In the genomic region with DNA sequence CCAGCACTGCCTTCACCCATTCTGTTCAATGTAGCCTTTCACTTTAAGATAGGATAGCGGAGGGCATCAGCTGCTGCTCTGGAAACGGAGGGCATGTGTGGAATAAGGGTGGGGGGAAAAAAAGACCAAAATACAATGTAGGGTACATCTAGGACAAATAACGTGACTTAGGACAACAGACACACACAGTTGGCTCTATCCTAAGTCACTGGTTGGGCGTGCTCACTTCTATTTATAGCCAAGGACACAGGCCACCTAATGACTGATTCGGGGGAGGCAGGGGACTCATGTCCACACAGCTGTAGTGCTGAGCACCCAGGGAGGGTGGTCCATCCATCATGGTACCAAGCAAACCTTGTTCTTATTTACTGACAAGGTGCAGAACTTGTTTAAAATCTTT, we compare ENCODE assay signal across 23 mouse cellular contexts. TPM values are rescaled to one million over a fixed set of nuclear protein-coding genes. Genes with fewer than 3 reads are reported as not detected.
DNase-seq lines count a peak whose midpoint lies in the region; ATAC-seq and TF ChIP-seq lines count a peak whose summit lies in the region.
"Had no signal": no experiment of that assay in that cellular context is flagged by ENCODE, and none has a peak within 500 bp of the region (broad histone marks: within the 10 kb centered on the region; RNA-seq: fewer than 3 reads in every experiment).

No protein-coding gene starts in this region.

- no peaks in the 10 kb centered on the region for H3K27me3 ChIP-seq in limb, embryonic 12.5 days
- no peaks in the 10 kb centered on the region for H3K27me3 ChIP-seq in limb, embryonic 10.5 days (ENCODE audit: low read depth, poor library complexity, severe bottlenecking)
- H3K27me3 ChIP-seq in heart, embryonic 15.5 days = no peaks in the 10 kb centered on the region
- no peaks in the 10 kb centered on the region for H3K27me3 ChIP-seq in intestine, postnatal 0 days (replicated peaks; ENCODE audit: control insufficient read depth, insufficient read depth, low read length)
- H3K27me3 ChIP-seq: embryonic facial prominence, embryonic 13.5 days; liver, embryonic 13.5 days; midbrain, embryonic 15.5 days; neural tube, embryonic 15.5 days had no signal

- WGBS in limb, embryonic 12.5 days = 86% methylated on average over 5 of the region's 5 CpGs
- WGBS in limb, embryonic 10.5 days = 91% methylated on average over 5 of the region's 5 CpGs
- WGBS in heart, embryonic 15.5 days = 47% methylated on average over 5 of the region's 5 CpGs
- WGBS in intestine, postnatal 0 days = 77% methylated on average over 5 of the region's 5 CpGs

- H3K4me1 ChIP-seq in limb, embryonic 12.5 days (replicated peaks) = peaks cover 19% of the 10 kb centered on the region
- peaks cover 33% of the 10 kb centered on the region for H3K4me1 ChIP-seq in limb, embryonic 10.5 days
- peaks cover 29% of the 10 kb centered on the region for H3K4me1 ChIP-seq in heart, embryonic 15.5 days (replicated peaks)
- no peaks in the 10 kb centered on the region for H3K4me1 ChIP-seq in intestine, postnatal 0 days (replicated peaks; ENCODE audit: control insufficient read depth, insufficient read depth, low read length)
- H3K4me1 ChIP-seq: liver, embryonic 13.5 days had no signal

- H3K4me2 ChIP-seq in limb, embryonic 12.5 days = no peak overlapping the region
- no peak overlapping the region for H3K4me2 ChIP-seq in heart, embryonic 15.5 days
- H3K4me2 ChIP-seq in intestine, postnatal 0 days (replicated peaks; ENCODE audit: low read depth) = no peak overlapping the region
- H3K4me2 ChIP-seq: embryonic facial prominence, embryonic 13.5 days; hindbrain, embryonic 14.5 days; liver, embryonic 13.5 days; midbrain, embryonic 15.5 days; neural tube, embryonic 15.5 days had no signal

- ATAC-seq in limb, embryonic 12.5 days (ENCODE audit: insufficient number of reproducible peaks, insufficient read depth, low FRiP score, low TSS enrichment, low read depth) = no peak
- ATAC-seq in heart, embryonic 15.5 days (replicated peaks; ENCODE audit: insufficient number of reproducible peaks, insufficient read depth, low FRiP score, low read depth) = peak; percentile 73
- no peak for ATAC-seq in intestine, postnatal 0 days
- ATAC-seq: forebrain, postnatal 0 days; lung, postnatal 0 days; midbrain, embryonic 15.5 days had no signal

- H3K9me3 ChIP-seq in limb, embryonic 12.5 days = no peaks in the 10 kb centered on the region
- H3K9me3 ChIP-seq in limb, embryonic 10.5 days (replicated peaks) = no peaks in the 10 kb centered on the region
- H3K9me3 ChIP-seq in heart, embryonic 15.5 days (replicated peaks) = no peaks in the 10 kb centered on the region
- H3K9me3 ChIP-seq in intestine, postnatal 0 days (ENCODE audit: control insufficient read depth) = no peaks in the 10 kb centered on the region
- H3K9me3 ChIP-seq: midbrain, embryonic 15.5 days; neural tube, embryonic 15.5 days had no signal

- H3K4me3 ChIP-seq in limb, embryonic 12.5 days (replicated peaks) = no peak overlapping the region
- H3K4me3 ChIP-seq in limb, embryonic 10.5 days = no peak overlapping the region
- no peak overlapping the region for H3K4me3 ChIP-seq in heart, embryonic 15.5 days
- H3K4me3 ChIP-seq in intestine, postnatal 0 days (ENCODE audit: low read depth, low read length) = no peak overlapping the region
- H3K4me3 ChIP-seq: embryonic facial prominence, embryonic 13.5 days; left cerebral cortex, adult 2 months; liver, embryonic 13.5 days; midbrain, embryonic 15.5 days; myocyte; neural tube, embryonic 15.5 days had no signal

- peaks cover 31% of the 10 kb centered on the region for H3K36me3 ChIP-seq in limb, embryonic 12.5 days
- H3K36me3 ChIP-seq in limb, embryonic 10.5 days = peaks cover 48% of the 10 kb centered on the region
- no peaks in the 10 kb centered on the region for H3K36me3 ChIP-seq in heart, embryonic 15.5 days
- H3K36me3 ChIP-seq in intestine, postnatal 0 days (ENCODE audit: control insufficient read depth, insufficient read depth) = no peaks in the 10 kb centered on the region
- H3K36me3 ChIP-seq: midbrain, embryonic 15.5 days had no signal

- TF ChIP-seq CTCF in intestine, postnatal 0 days (IDR thresholded peaks at IDR 0.05; ENCODE audit: low read depth) = no peak

- DNase-seq in limb, embryonic 10.5 days (ENCODE audit: low spot score) = no peak
- DNase-seq in heart, adult 9 months (ENCODE audit: low spot score in 2 of 2) = peak; percentile 53 to 62
- DNase-seq in skeletal muscle tissue, adult 2 months (ENCODE audit: low read depth, low spot score) = peak; percentile 11
- no peak for DNase-seq in spleen, postnatal 4 days (ENCODE audit: low spot score in 2 of 2)
- DNase-seq: cerebellum, adult 8-10 months; forebrain, postnatal 0 days; kidney, adult 9 months; kidney, postnatal 36 days; left cerebral cortex, postnatal 4 days; liver, embryonic 13.5 days; spleen, adult 18-20 months; thymus, adult 18-20 months; thymus, postnatal 4 days had no signal

- H3K27ac ChIP-seq in limb, embryonic 12.5 days = peak overlapping the region; percentile 64; the same call in 1 of the 2 replicates
- no peak overlapping the region for H3K27ac ChIP-seq in limb, embryonic 10.5 days
- H3K27ac ChIP-seq in heart, embryonic 15.5 days = peak overlapping the region; percentile 85
- no peak overlapping the region for H3K27ac ChIP-seq in intestine, postnatal 0 days (ENCODE audit: low read depth, low read length)
- H3K27ac ChIP-seq: hindbrain, embryonic 14.5 days; left cerebral cortex, adult 2 months; liver, embryonic 13.5 days; midbrain, embryonic 15.5 days; neural tube, embryonic 15.5 days had no signal

- H3K9ac ChIP-seq in limb, embryonic 12.5 days (replicated peaks) = no peak overlapping the region
- H3K9ac ChIP-seq in heart, embryonic 15.5 days = no peak overlapping the region
- no peak overlapping the region for H3K9ac ChIP-seq in intestine, postnatal 0 days (ENCODE audit: low read depth, low read length)
- H3K9ac ChIP-seq: embryonic facial prominence, embryonic 13.5 days; forebrain, postnatal 0 days; hindbrain, embryonic 14.5 days; liver, embryonic 13.5 days; midbrain, embryonic 15.5 days; neural tube, embryonic 15.5 days had no signal

RNA-seq across cellular contexts. Expression of gene Nol11, which starts 36.1 kb away (rescaled TPM):
- polyA plus RNA-seq in limb, embryonic 12.5 days (2016; fragmentation: Nextera tagmentation; extraction: Ambion mirVana) = 72.7 and 73.9 TPM in 2 replicates
- polyA plus RNA-seq in limb, embryonic 10.5 days (2016; fragmentation: Nextera tagmentation; extraction: Ambion mirVana) = 74.5 and 77.7 TPM in 2 replicates
- 39.3 and 42.2 TPM in 2 replicates for polyA plus RNA-seq in heart, embryonic 15.5 days (2015; fragmentation: Nextera tagmentation; extraction: Ambion mirVana)
- 14.8 TPM in 2 replicates for polyA plus RNA-seq in intestine, postnatal 0 days (2015; fragmentation: Nextera tagmentation; extraction: Ambion mirVana)

Comparison
In these comparisons a context has a peak if more than half of its experiments do, and no peak if none do; other contexts are left out.
1. H3K27ac ChIP-seq: peak in limb, embryonic 12.5 days (single experiment) and heart, embryonic 15.5 days (single experiment); none in limb, embryonic 10.5 days (single experiment) and intestine, postnatal 0 days (single experiment).
2. DNase-seq: peak in heart, adult 9 months (2 of 2) and skeletal muscle tissue, adult 2 months (single experiment); none in limb, embryonic 10.5 days (single experiment) and spleen, postnatal 4 days (0 of 2).